Mouse (Mus musculus): ENCODE data around the gene Ntsr2. TPM values are rescaled to one million over a fixed set of nuclear protein-coding genes. Genes with fewer than 3 reads are reported as not detected.

Ntsr2 gene
- polyA plus RNA-seq, 1 experiment from 2014 or later, result 5.4 TPM

DNA sequence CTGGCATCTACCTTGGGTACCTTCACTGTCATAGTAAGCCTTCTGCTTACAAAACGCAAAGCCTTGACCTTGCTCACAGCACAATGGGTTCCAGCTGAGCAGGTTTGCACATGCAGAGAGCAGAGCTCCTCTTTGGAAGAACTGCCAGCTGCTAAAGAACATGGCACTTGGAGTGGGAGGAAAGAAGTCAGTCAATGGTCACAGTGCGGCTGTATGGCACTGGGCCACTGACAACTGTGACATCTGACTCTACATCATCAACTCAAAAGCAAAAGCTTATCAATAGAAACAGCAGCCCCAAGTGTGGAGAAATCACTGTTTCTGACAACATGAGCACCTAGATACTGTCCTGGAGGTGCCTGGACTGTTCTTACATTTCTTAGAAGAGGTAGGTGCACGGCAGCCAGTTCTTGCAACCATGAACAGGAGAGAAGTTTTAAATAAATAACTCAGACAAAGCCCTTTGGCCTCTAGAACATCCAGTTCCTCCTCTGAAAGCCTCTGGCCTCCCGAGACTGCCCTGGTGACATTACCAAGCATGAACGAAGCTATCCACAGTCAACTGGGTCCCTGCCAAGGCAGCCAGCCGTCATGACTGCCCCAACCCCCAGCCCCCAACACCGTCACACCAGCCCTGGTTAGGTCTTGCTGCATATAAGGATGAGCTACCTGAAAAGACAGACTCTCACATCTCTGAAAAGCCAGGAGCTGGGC lies 22.9 kb upstream of the Ntsr2 start:
- H3K36me3 ChIP-seq (ENCODE audit: control insufficient read depth, insufficient read depth, low read length), result no peaks in the 10 kb centered on the region
- no peak for ATAC-seq
- 74% methylated on average over 7 of the region's 7 CpGs for WGBS

DNA sequence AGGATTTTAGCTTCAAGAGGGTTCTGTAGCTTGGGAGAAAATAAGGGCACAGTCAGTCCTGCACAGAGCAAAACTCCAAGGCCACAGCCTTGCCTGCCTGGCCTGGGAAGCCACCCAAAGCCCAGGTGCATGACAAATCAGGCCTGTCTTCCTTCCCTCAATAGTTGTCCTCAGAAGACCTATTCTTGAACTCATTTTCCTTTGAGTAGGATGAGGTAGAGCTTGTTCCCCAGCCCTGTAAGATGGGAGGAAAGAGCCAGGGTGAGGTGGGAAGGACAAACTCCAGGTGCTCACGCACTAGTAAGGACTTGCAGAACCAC lies 22.4 kb upstream of the Ntsr2 start:
- no peaks in the 10 kb centered on the region for H3K4me1 ChIP-seq (ENCODE audit: control insufficient read depth, insufficient read depth, low read length)
- no peak overlapping the region for H3K4me3 ChIP-seq (ENCODE audit: low read depth, low read length)
- no peak for ATAC-seq
- no peaks in the 10 kb centered on the region for H3K27me3 ChIP-seq (ENCODE audit: control insufficient read depth, insufficient read depth, low read depth, low read length)
- no peaks in the 10 kb centered on the region for H3K9me3 ChIP-seq (replicated peaks; ENCODE audit: control insufficient read depth, low read length, poor library complexity, severe bottlenecking)
- WGBS, result 100% methylated on average over 1 of the region's 1 CpGs
- no peak overlapping the region for H3K4me2 ChIP-seq (ENCODE audit: low read length)
- H3K27ac ChIP-seq (ENCODE audit: low read length), result no peak overlapping the region
- H3K36me3 ChIP-seq (ENCODE audit: control insufficient read depth, insufficient read depth, low read length), result no peaks in the 10 kb centered on the region
- H3K9ac ChIP-seq (ENCODE audit: low read depth, low read length), result no peak overlapping the region

More for the DNA sequence above, 22.9 kb upstream of the Ntsr2 start:
- Histone ChIP-seq H3K4me3 (ENCODE audit: low read depth, low read length) (no peak overlapping the region), H3K9ac (ENCODE audit: low read depth, low read length) (no peak overlapping the region), H3K27ac (ENCODE audit: low read length) (no peak overlapping the region), H3K4me2 (ENCODE audit: low read length) (no peak overlapping the region), H3K4me1 (ENCODE audit: control insufficient read depth, insufficient read depth, low read length) (no peaks in the 10 kb centered on the region), H3K27me3 (ENCODE audit: control insufficient read depth, insufficient read depth, low read depth, low read length) (no peaks in the 10 kb centered on the region), H3K9me3 (replicated peaks; ENCODE audit: control insufficient read depth, low read length, poor library complexity, severe bottlenecking) (no peaks in the 10 kb centered on the region)

DNA sequence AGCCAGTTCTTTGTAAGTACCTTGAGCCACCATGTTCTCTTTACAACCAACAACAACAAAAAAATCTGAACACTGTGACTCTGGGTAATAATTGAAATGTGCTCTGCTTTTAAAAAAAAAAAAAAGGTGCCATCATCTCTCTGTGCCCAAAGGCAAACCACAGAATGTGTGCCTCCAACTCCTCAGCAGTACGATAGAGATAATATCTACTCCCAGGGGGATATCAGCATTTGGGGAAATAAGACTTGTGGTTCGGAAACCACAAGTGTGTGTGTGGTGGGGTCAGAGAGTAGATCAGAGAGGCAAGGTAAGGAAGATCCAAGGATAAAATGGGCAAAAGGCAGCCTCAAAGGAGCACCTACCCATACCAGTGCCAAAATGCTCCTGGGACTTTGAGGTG lies 21.8 kb upstream of the Ntsr2 start:
- Histone ChIP-seq H3K9me3 (replicated peaks; ENCODE audit: control insufficient read depth, low read length, poor library complexity, severe bottlenecking) (no peaks in the 10 kb centered on the region), H3K27me3 (ENCODE audit: control insufficient read depth, insufficient read depth, low read depth, low read length) (no peaks in the 10 kb centered on the region), H3K4me3 (ENCODE audit: low read depth, low read length) (no peak overlapping the region), H3K4me1 (ENCODE audit: control insufficient read depth, insufficient read depth, low read length) (no peaks in the 10 kb centered on the region), H3K4me2 (ENCODE audit: low read length) (no peak overlapping the region), H3K27ac (ENCODE audit: low read length) (no peak overlapping the region), H3K9ac (ENCODE audit: low read depth, low read length) (no peak overlapping the region), H3K36me3 (ENCODE audit: control insufficient read depth, insufficient read depth, low read length) (no peaks in the 10 kb centered on the region)
- 79% methylated on average over 2 of the region's 2 CpGs for WGBS
- no peak for ATAC-seq

DNA sequence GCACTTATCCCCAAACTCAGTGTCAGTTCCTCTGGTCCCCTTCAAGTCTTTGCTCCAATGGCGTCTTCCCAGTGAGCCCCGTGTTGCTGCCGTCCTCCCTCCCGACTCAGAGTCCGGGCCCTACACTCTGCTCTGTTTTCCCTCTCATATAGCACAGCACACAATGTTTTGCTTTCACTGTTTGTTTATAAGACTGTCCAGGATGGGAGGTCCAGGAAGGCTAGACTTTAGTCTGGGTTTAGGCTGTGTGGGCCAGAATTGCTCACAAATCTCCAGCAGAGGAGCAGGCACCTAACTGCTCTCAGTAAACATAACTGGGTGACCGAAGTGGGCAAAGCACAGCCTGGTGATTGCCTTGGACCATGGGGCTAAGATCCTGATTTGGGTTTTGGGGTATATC lies 19.9 kb upstream of the Ntsr2 start:
- H3K27ac ChIP-seq (ENCODE audit: low read length), result no peak overlapping the region
- no peak overlapping the region for H3K4me2 ChIP-seq (ENCODE audit: low read length)
- H3K9ac ChIP-seq (ENCODE audit: low read depth, low read length), result no peak overlapping the region
- H3K4me3 ChIP-seq (ENCODE audit: low read depth, low read length), result no peak overlapping the region
- no peaks in the 10 kb centered on the region for H3K36me3 ChIP-seq (ENCODE audit: control insufficient read depth, insufficient read depth, low read length)
- no peaks in the 10 kb centered on the region for H3K4me1 ChIP-seq (ENCODE audit: control insufficient read depth, insufficient read depth, low read length)
- ATAC-seq, result no peak
- 84% methylated on average over 6 of the region's 6 CpGs for WGBS
- H3K27me3 ChIP-seq (ENCODE audit: control insufficient read depth, insufficient read depth, low read depth, low read length), result no peaks in the 10 kb centered on the region
- H3K9me3 ChIP-seq (replicated peaks; ENCODE audit: control insufficient read depth, low read length, poor library complexity, severe bottlenecking), result no peaks in the 10 kb centered on the region

DNA sequence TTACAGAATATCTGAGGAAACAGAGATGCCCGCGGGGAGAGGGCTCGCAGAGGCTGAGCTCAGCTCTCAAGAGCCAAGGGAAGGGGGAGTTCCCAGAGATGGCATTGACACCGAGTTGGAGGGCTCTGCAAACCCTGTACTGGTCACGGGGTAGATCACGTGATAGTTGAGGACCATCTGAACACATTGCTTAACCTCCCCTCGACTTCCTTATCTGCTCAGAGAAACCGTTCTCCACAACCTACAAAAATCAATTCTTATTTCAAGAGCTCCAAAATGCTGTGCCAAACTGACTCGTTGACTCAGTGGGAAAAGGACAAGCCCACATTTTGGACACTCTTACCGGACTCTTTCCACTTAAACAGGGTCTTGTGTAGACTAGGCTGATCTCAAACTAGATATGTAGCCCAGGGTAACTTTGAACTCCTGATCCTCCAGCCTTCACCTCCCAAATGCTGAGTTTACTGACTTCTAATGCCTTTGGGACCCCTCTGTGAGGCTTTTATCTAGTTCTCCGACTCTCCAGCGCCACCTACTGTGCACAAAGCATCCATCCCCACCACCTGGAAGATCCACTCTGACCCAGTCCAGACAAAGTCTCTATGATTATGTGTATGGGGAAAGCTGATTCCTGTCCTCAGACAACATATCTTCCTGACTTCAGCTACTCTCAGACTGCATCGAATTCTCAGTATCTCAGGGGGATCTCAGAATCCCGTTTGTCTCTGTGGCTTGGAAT lies 18.9 kb upstream of the Ntsr2 start:
- 63% methylated on average over 14 of the region's 14 CpGs for WGBS
- peak; percentile 56; the same call in 1 of the 2 replicates for ATAC-seq

DNA sequence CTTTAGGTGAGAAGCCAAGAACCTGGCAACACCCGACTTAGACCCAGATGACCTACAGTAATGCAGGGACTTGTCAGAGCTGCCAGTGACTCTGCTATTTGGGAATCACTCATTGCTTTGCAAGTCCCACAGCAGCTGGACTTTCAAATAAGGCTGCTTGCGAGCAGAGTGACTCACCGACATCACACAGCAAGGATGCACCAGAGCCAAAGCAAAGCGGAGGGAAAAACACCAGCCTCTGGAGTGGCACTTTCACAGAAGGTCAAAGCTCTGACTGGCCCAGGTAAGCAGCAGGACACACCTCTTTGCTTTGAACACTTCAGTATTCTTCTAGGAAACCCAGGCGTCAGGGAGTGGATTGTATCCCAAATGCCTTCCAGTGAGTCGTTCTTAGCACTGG lies 17.4 kb upstream of the Ntsr2 start:
- ATAC-seq, result no peak
- Histone ChIP-seq H3K4me1 (ENCODE audit: control insufficient read depth, insufficient read depth, low read length) (no peaks in the 10 kb centered on the region), H3K4me2 (ENCODE audit: low read length) (no peak overlapping the region), H3K4me3 (ENCODE audit: low read depth, low read length) (no peak overlapping the region), H3K27me3 (ENCODE audit: control insufficient read depth, insufficient read depth, low read depth, low read length) (no peaks in the 10 kb centered on the region), H3K36me3 (ENCODE audit: control insufficient read depth, insufficient read depth, low read length) (no peaks in the 10 kb centered on the region), H3K9ac (ENCODE audit: low read depth, low read length) (no peak overlapping the region), H3K27ac (ENCODE audit: low read length) (no peak overlapping the region), H3K9me3 (replicated peaks; ENCODE audit: control insufficient read depth, low read length, poor library complexity, severe bottlenecking) (no peaks in the 10 kb centered on the region)
- WGBS, result 80% methylated on average over 6 of the region's 6 CpGs

More for the DNA sequence above, 18.9 kb upstream of the Ntsr2 start:
- no peaks in the 10 kb centered on the region for H3K27me3 ChIP-seq (ENCODE audit: control insufficient read depth, insufficient read depth, low read depth, low read length)
- H3K27ac ChIP-seq (ENCODE audit: low read length), result no peak overlapping the region
- no peaks in the 10 kb centered on the region for H3K36me3 ChIP-seq (ENCODE audit: control insufficient read depth, insufficient read depth, low read length)
- no peak overlapping the region for H3K4me2 ChIP-seq (ENCODE audit: low read length)
- no peaks in the 10 kb centered on the region for H3K9me3 ChIP-seq (replicated peaks; ENCODE audit: control insufficient read depth, low read length, poor library complexity, severe bottlenecking)
- H3K4me3 ChIP-seq (ENCODE audit: low read depth, low read length), result no peak overlapping the region
- no peak overlapping the region for H3K9ac ChIP-seq (ENCODE audit: low read depth, low read length)
- H3K4me1 ChIP-seq (ENCODE audit: control insufficient read depth, insufficient read depth, low read length), result no peaks in the 10 kb centered on the region

DNA sequence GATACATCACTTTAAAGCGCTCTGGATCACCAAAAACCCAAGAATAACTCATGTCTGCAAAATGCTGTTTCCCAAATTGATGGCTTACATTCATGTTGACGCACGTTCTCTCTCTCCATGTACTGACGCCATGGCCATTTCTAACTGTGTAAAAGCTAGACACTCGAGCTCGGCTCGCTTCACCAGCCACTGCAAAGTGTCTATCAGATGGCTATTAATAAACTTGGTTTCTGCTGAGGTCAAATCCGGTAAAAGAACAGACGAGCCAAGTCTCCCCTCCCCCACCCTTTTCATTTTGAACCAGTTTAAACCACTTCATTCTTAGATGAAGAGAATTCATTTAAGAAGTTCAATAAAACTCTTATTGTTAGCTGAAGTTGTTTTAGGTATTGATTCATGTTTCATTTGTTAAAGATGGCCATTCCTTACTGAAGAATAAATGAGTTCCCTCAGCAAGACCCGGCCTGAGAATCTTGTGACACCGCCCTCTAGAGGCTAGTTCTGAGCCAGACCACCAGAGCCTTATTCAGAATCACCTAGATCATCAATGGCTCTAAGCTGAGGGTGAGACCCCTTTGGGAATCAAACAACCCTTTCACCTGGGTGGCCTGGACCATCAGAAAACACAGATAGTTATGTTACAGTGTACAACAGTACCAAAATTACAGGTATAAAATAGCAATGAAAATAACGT lies 14.0 kb upstream of the Ntsr2 start:
- Histone ChIP-seq H3K4me1 (ENCODE audit: control insufficient read depth, insufficient read depth, low read length) (peaks cover 2% of the 10 kb centered on the region; the same call in 1 of the 2 replicates), H3K36me3 (ENCODE audit: control insufficient read depth, insufficient read depth, low read length) (no peaks in the 10 kb centered on the region), H3K27ac (ENCODE audit: low read length) (no peak overlapping the region), H3K4me2 (ENCODE audit: low read length) (no peak overlapping the region), H3K9ac (ENCODE audit: low read depth, low read length) (no peak overlapping the region), H3K9me3 (replicated peaks; ENCODE audit: control insufficient read depth, low read length, poor library complexity, severe bottlenecking) (no peaks in the 10 kb centered on the region), H3K27me3 (ENCODE audit: control insufficient read depth, insufficient read depth, low read depth, low read length) (no peaks in the 10 kb centered on the region), H3K4me3 (ENCODE audit: low read depth, low read length) (no peak overlapping the region)
- no peak for ATAC-seq
- 69% methylated on average over 12 of the region's 12 CpGs for WGBS

DNA sequence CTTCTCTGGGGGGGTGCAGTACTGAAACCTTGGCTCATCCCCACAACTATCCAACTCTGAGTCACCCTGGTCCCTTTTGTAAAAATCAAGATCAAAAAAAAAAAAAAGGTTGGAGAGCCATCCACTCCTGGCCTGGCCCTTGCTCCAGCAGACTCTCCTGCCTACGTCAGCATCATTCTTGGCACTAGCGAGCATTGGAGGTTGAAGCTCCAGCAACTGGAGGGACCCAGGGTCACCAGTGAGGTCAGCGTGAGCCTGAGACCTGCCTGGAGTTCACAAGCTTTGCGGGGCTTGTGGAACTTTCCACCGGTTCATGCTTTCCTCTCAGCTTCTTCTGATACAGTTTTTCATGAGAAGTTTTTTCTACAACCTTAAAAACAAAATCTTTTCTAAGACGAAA lies 13.1 kb upstream of the Ntsr2 start:
- Histone ChIP-seq H3K36me3 (ENCODE audit: control insufficient read depth, insufficient read depth, low read length) (no peaks in the 10 kb centered on the region), H3K4me1 (ENCODE audit: control insufficient read depth, insufficient read depth, low read length) (peaks cover 2% of the 10 kb centered on the region; the same call in 1 of the 2 replicates), H3K27me3 (ENCODE audit: control insufficient read depth, insufficient read depth, low read depth, low read length) (no peaks in the 10 kb centered on the region), H3K4me3 (ENCODE audit: low read depth, low read length) (no peak overlapping the region), H3K4me2 (ENCODE audit: low read length) (no peak overlapping the region), H3K9me3 (replicated peaks; ENCODE audit: control insufficient read depth, low read length, poor library complexity, severe bottlenecking) (no peaks in the 10 kb centered on the region), H3K27ac (ENCODE audit: low read length) (no peak overlapping the region), H3K9ac (ENCODE audit: low read depth, low read length) (no peak overlapping the region)
- ATAC-seq, result no peak
- WGBS, result 93% methylated on average over 6 of the region's 6 CpGs

DNA sequence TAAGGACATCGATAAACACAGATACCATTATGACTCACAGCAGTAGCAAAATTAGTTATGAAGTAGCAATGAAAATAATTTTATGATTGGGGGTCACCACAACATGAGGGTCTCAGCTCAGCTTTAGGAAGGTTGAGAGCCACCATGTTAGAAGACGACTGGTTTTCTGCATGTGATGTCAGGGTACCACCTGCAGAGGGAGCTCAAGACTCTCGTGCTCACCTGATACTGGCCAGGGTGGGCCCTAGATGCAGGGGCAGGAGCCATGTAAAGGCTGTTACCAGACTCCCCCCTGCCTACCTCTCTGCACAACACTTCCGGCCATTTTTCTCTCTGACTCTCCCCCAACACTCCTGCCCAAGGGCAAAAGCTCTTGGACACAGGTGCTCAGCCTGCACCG lies 11.2 kb upstream of the Ntsr2 start:
- ATAC-seq, result no peak
- WGBS, result 63% methylated on average over 5 of the region's 5 CpGs

More for the DNA sequence above, 11.2 kb upstream of the Ntsr2 start:
- no peak overlapping the region for H3K4me3 ChIP-seq (ENCODE audit: low read depth, low read length)
- H3K27me3 ChIP-seq (ENCODE audit: control insufficient read depth, insufficient read depth, low read depth, low read length), result no peaks in the 10 kb centered on the region
- H3K9me3 ChIP-seq (replicated peaks; ENCODE audit: control insufficient read depth, low read length, poor library complexity, severe bottlenecking), result no peaks in the 10 kb centered on the region
- peaks cover 2% of the 10 kb centered on the region; the same call in 1 of the 2 replicates for H3K4me1 ChIP-seq (ENCODE audit: control insufficient read depth, insufficient read depth, low read length)
- no peak overlapping the region for H3K9ac ChIP-seq (ENCODE audit: low read depth, low read length)
- H3K36me3 ChIP-seq (ENCODE audit: control insufficient read depth, insufficient read depth, low read length), result no peaks in the 10 kb centered on the region
- H3K27ac ChIP-seq (ENCODE audit: low read length), result no peak overlapping the region
- H3K4me2 ChIP-seq (ENCODE audit: low read length), result no peak overlapping the region
